Mouse (Mus musculus): ENCODE results near the gene Tmem50b. TPM values are rescaled to one million over a fixed set of nuclear protein-coding genes. Genes with fewer than 3 reads are reported as not detected.
"Not testable (repeated sequence)": the region's sequence is repeated elsewhere in the genome, so short reads cannot be mapped to it uniquely, and the experiment has no call there.

The Tmem50b gene
- polyA plus RNA-seq (2012; ENCODE audit: insufficient read depth, insufficient read length, low replicate concordance, missing spikeins), result not detected in 2 replicates

GRCm38 (mm10) chr16:91597672-91598010 lies at the start of gene Tmem50b:
Gene Tmem50b (minus strand): TSS chr16:91597800.
- TF ChIP-seq CTCF (IDR thresholded peaks at IDR 0.05; ENCODE audit: insufficient read depth, low read depth, low read length), result no peak
- TF ChIP-seq POLR2A (IDR thresholded peaks at IDR 0.05; ENCODE audit: insufficient read depth, low read depth, low read length), result no peak
- WGBS, result under 1% methylated on average over 34 of the region's 34 CpGs
- H3K4me3 ChIP-seq (ENCODE audit: insufficient read depth, low read depth, low read length), result peak within 1 kb of the TSS; percentile 94
- H3K27ac ChIP-seq (ENCODE audit: insufficient read depth, low read depth, low read length), result peak within 1 kb of the TSS; percentile 34; the same call in 1 of the 2 replicates
- peaks cover 12% of the 10 kb centered on the region for H3K4me1 ChIP-seq (ENCODE audit: control insufficient read depth, insufficient read depth, low read length)

- Histone ChIP-seq H3K27ac (ENCODE audit: insufficient read depth, low read depth, low read length) (peak within 1 kb of the TSS; percentile 97), H3K4me3 (ENCODE audit: insufficient read depth, low read depth, low read length) (peak within 1 kb of the TSS; percentile 83), H3K4me1 (ENCODE audit: control insufficient read depth, insufficient read depth, low read length) (peaks cover under 1% of the 10 kb centered on the region; the same call in 1 of the 2 replicates)
- peak; percentile 84 for TF ChIP-seq POLR2A (IDR thresholded peaks at IDR 0.05; ENCODE audit: insufficient read depth, low read depth, low read length)
- no peak for TF ChIP-seq CTCF (IDR thresholded peaks at IDR 0.05; ENCODE audit: insufficient read depth, low read depth, low read length)
- under 1% methylated on average over 59 of the region's 59 CpGs for WGBS
These were observed 49.2 kb upstream of the Tmem50b start, which contains the start of gene Gart for GRCm38 (mm10) chr16:91646681-91647419. Gene Gart (minus strand): TSS chr16:91646952.

GRCm38 (mm10) chr16:91645995-91646602 lies 48.5 kb upstream of the Tmem50b start:
- H3K4me3 ChIP-seq (ENCODE audit: insufficient read depth, low read depth, low read length), result peak overlapping the region; percentile 75
- TF ChIP-seq CTCF (IDR thresholded peaks at IDR 0.05; ENCODE audit: insufficient read depth, low read depth, low read length) (no peak), POLR2A (IDR thresholded peaks at IDR 0.05; ENCODE audit: insufficient read depth, low read depth, low read length) (no peak)
- H3K27ac ChIP-seq (ENCODE audit: insufficient read depth, low read depth, low read length), result no peak overlapping the region
- H3K4me1 ChIP-seq (ENCODE audit: control insufficient read depth, insufficient read depth, low read length), result no peaks in the 10 kb centered on the region
- 6% methylated on average over 11 of the region's 11 CpGs for WGBS

GRCm38 (mm10) chr16:91645420-91645819 lies 47.8 kb upstream of the Tmem50b start:
- not testable (repeated sequence) for H3K4me1 ChIP-seq (ENCODE audit: control insufficient read depth, insufficient read depth, low read length); H3K4me3 ChIP-seq (ENCODE audit: insufficient read depth, low read depth, low read length); H3K27ac ChIP-seq (ENCODE audit: insufficient read depth, low read depth, low read length)
- WGBS, result 91% methylated on average over 1 of the region's 2 CpGs

GRCm38 (mm10) chr16:91644901-91645300 lies 47.3 kb upstream of the Tmem50b start:
- no peak overlapping the region for H3K4me3 ChIP-seq (ENCODE audit: insufficient read depth, low read depth, low read length)
- WGBS, result 86% methylated on average over 2 of the region's 2 CpGs
- no peaks in the 10 kb centered on the region for H3K4me1 ChIP-seq (ENCODE audit: control insufficient read depth, insufficient read depth, low read length)
- TF ChIP-seq CTCF (IDR thresholded peaks at IDR 0.05; ENCODE audit: insufficient read depth, low read depth, low read length), result no peak
- TF ChIP-seq POLR2A (IDR thresholded peaks at IDR 0.05; ENCODE audit: insufficient read depth, low read depth, low read length), result no peak
- no peak overlapping the region for H3K27ac ChIP-seq (ENCODE audit: insufficient read depth, low read depth, low read length)

DNA sequence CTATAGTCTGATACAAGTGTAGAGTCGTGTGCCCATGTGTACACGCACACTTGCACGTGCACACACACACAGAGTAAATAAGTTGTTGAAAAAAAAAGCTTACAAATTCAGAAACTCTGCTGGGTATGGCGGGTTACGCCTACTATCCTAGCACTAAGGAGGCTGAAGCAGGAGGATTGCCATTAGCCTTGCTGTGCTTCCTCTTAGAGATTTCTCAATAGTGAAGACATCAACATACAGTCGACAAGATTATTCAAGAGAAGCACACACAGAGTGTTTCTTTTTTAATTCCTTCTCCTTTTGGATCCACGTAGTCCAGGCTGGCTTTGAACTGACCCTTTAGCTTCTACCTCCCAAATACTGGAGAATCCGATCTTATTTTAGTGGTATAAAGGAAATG lies 42.6 kb upstream of the Tmem50b start:
- Histone ChIP-seq H3K4me1 (ENCODE audit: control insufficient read depth, insufficient read depth, low read length) (no peaks in the 10 kb centered on the region), H3K4me3 (ENCODE audit: insufficient read depth, low read depth, low read length) (no peak overlapping the region), H3K27ac (ENCODE audit: insufficient read depth, low read depth, low read length) (no peak overlapping the region)
- 97% methylated on average over 8 of the region's 8 CpGs for WGBS
- TF ChIP-seq CTCF (IDR thresholded peaks at IDR 0.05; ENCODE audit: insufficient read depth, low read depth, low read length), result no peak
- TF ChIP-seq POLR2A (IDR thresholded peaks at IDR 0.05; ENCODE audit: insufficient read depth, low read depth, low read length), result no peak

- H3K4me3 ChIP-seq (ENCODE audit: insufficient read depth, low read depth, low read length), result no peak overlapping the region
- 88% methylated on average over 2 of the region's 2 CpGs for WGBS
- TF ChIP-seq CTCF (IDR thresholded peaks at IDR 0.05; ENCODE audit: insufficient read depth, low read depth, low read length) (no peak), POLR2A (IDR thresholded peaks at IDR 0.05; ENCODE audit: insufficient read depth, low read depth, low read length) (no peak)
- H3K4me1 ChIP-seq (ENCODE audit: control insufficient read depth, insufficient read depth, low read length), result no peaks in the 10 kb centered on the region
- no peak overlapping the region for H3K27ac ChIP-seq (ENCODE audit: insufficient read depth, low read depth, low read length)
These were observed 42.0 kb upstream of the Tmem50b start for GRCm38 (mm10) chr16:91639636-91640035.

DNA sequence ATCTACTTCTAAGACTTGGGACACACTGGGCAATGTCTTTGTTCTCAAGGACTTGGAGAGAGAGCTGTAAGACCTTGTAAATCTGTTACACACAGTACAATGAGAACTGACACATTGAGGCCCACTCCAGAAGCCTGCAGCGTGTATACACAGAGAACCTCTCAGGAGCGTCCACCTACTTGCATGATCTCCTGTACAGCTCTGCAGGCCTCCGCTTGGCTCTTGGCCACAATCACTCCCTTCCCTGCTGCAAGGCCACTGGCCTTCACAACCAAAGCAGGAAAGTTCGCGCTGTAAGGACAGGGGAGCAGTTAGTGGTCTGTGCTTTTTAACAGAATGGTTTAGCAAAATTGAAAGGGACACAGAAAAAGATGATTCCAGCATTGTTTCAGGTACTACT lies 41.6 kb upstream of the Tmem50b start:
- Histone ChIP-seq H3K4me1 (ENCODE audit: control insufficient read depth, insufficient read depth, low read length) (no peaks in the 10 kb centered on the region), H3K27ac (ENCODE audit: insufficient read depth, low read depth, low read length) (no peak overlapping the region), H3K4me3 (ENCODE audit: insufficient read depth, low read depth, low read length) (no peak overlapping the region)
- TF ChIP-seq POLR2A (IDR thresholded peaks at IDR 0.05; ENCODE audit: insufficient read depth, low read depth, low read length), result no peak
- no peak for TF ChIP-seq CTCF (IDR thresholded peaks at IDR 0.05; ENCODE audit: insufficient read depth, low read depth, low read length)
- WGBS, result 89% methylated on average over 5 of the region's 5 CpGs

- no peak overlapping the region for H3K4me3 ChIP-seq (ENCODE audit: insufficient read depth, low read depth, low read length)
- TF ChIP-seq CTCF (IDR thresholded peaks at IDR 0.05; ENCODE audit: insufficient read depth, low read depth, low read length) (no peak), POLR2A (IDR thresholded peaks at IDR 0.05; ENCODE audit: insufficient read depth, low read depth, low read length) (no peak)
- 92% methylated on average over 12 of the region's 12 CpGs for WGBS
- H3K4me1 ChIP-seq (ENCODE audit: control insufficient read depth, insufficient read depth, low read length), result no peaks in the 10 kb centered on the region
- no peak overlapping the region for H3K27ac ChIP-seq (ENCODE audit: insufficient read depth, low read depth, low read length)
These were observed 36.0 kb upstream of the Tmem50b start for GRCm38 (mm10) chr16:91633641-91634040.
